Mouse (Mus musculus): ENCODE results near the gene Chst3.

DNA sequence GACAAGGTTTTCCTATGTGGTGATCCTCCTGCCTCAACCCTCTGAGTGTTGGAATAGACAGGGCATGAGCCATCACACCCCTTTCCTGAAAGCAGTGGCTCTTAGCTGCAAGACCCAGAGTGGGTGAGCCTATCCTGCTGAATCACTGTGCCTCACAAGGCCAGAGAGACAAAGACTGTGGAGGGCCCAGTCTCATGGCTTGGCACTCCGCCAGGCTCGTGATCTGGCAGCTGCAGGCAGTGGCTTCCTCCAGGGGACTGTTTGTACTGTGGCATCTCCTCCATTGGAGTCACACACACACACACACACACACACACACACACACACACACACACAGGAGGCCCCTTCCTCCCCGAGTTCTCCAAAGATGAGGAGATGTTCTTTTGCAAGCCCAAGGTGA is 43.3 kb upstream of the Chst3 start:
- TF ChIP-seq CTCF (IDR thresholded peaks at IDR 0.05; ENCODE audit: low read depth) (no peak), EP300 (IDR thresholded peaks at IDR 0.05; ENCODE audit: low read depth) (peak; percentile 97)

Data from heart, postnatal 0 days (tissue).